12 mouse cellular contexts compared by ENCODE assay signal in genomic region chr13:38025874-38026273, GRCm38 (mm10). TPM values are rescaled to one million over a fixed set of nuclear protein-coding genes. Genes with fewer than 3 reads are reported as not detected.
DNase-seq lines count a peak whose midpoint lies in the region; ATAC-seq and TF ChIP-seq lines count a peak whose summit lies in the region.
"Had no signal": no experiment of that assay in that cellular context is flagged by ENCODE, and none has a peak within 500 bp of the region (broad histone marks: within the 10 kb centered on the region; RNA-seq: fewer than 3 reads in every experiment).

No protein-coding gene starts in this region.

- H3K4me1 ChIP-seq in kidney, postnatal 0 days (replicated peaks; ENCODE audit: insufficient read depth, low read length): no peaks in the 10 kb centered on the region
- H3K4me1 ChIP-seq in E14TG2a.4 (replicated peaks; ENCODE audit: low read depth, low read length): peaks cover 11% of the 10 kb centered on the region; the same call in 1 of the 2 replicates
- H3K4me1 ChIP-seq in embryonic fibroblast, embryonic 13.5 days (ENCODE audit: control insufficient read depth, insufficient read depth, low read length): no peaks in the 10 kb centered on the region
- H3K4me1 ChIP-seq: embryonic facial prominence, embryonic 12.5 days; neural tube, embryonic 15.5 days had no signal

- H3K27me3 ChIP-seq in kidney, postnatal 0 days (ENCODE audit: insufficient read depth, low read length): no peaks in the 10 kb centered on the region
- peaks cover 7% of the 10 kb centered on the region for H3K27me3 ChIP-seq in E14TG2a.4 (ENCODE audit: insufficient read depth, low read length)
- H3K27me3 ChIP-seq: embryonic facial prominence, embryonic 12.5 days; neural tube, embryonic 15.5 days had no signal

- no peak overlapping the region for H3K9ac ChIP-seq in kidney, postnatal 0 days (ENCODE audit: low read depth, low read length)
- H3K9ac ChIP-seq: embryonic facial prominence, embryonic 12.5 days; neural tube, embryonic 15.5 days had no signal

- no peak for DNase-seq in kidney, postnatal 0 days (ENCODE audit: low spot score)
- no peak for DNase-seq in kidney, adult 18-20 months
- DNase-seq in A20 (ENCODE audit: low read depth, low spot score): peak; percentile 63
- no peak for DNase-seq in adrenal gland, postnatal 4 days (ENCODE audit: low spot score in 2 of 2)
- no peak for DNase-seq in c-Kit-positive CD71-positive TER-119-positive erythroid progenitor cells, embryonic 14.5 days (ENCODE audit: low spot score)
- DNase-seq: layer of hippocampus, adult 9-11 months; midbrain, embryonic 14.5 days had no signal

- no peaks in the 10 kb centered on the region for H3K36me3 ChIP-seq in kidney, postnatal 0 days (ENCODE audit: insufficient read depth, low read length)
- no peaks in the 10 kb centered on the region for H3K36me3 ChIP-seq in E14TG2a.4 (ENCODE audit: insufficient read depth, low read length)
- H3K36me3 ChIP-seq: embryonic facial prominence, embryonic 12.5 days; neural tube, embryonic 15.5 days had no signal

- no peak overlapping the region for H3K4me2 ChIP-seq in kidney, postnatal 0 days (ENCODE audit: low read length)
- H3K4me2 ChIP-seq: embryonic facial prominence, embryonic 12.5 days; neural tube, embryonic 15.5 days had no signal

- peak; percentile 18; the same call in 1 of the 2 replicates for TF ChIP-seq CTCF in kidney, postnatal 0 days (IDR thresholded peaks at IDR 0.05; ENCODE audit: low read depth)
- peak; percentile 53 for TF ChIP-seq CTCF in E14TG2a.4 (conservative IDR thresholded peaks at IDR 0.05; ENCODE audit: low read length)
- 0 out of 2 replicates have a peak, but pooled peaks have one; percentile 10 for TF ChIP-seq CTCF in embryonic fibroblast, embryonic 13.5 days (IDR thresholded peaks at IDR 0.05; ENCODE audit: borderline replicate concordance, insufficient read depth, low read length)

- H3K9me3 ChIP-seq in kidney, postnatal 0 days (replicated peaks; ENCODE audit: low read length): no peaks in the 10 kb centered on the region
- H3K9me3 ChIP-seq in E14TG2a.4 (ENCODE audit: low read length): 0 out of 2 replicates have a peak, but pooled peaks cover 3% of the 10 kb centered on the region
- H3K9me3 ChIP-seq: embryonic facial prominence, embryonic 12.5 days; neural tube, embryonic 15.5 days had no signal

- no peak overlapping the region for H3K27ac ChIP-seq in kidney, postnatal 0 days
- H3K27ac ChIP-seq in embryonic fibroblast, embryonic 13.5 days (ENCODE audit: insufficient read depth, low read length): no peak overlapping the region
- H3K27ac ChIP-seq: embryonic facial prominence, embryonic 12.5 days; neural tube, embryonic 15.5 days had no signal

- 45% methylated on average over 4 of the region's 4 CpGs for WGBS in kidney, postnatal 0 days

- ATAC-seq in kidney, postnatal 0 days (replicated peaks; ENCODE audit: low FRiP score, low read depth): no peak
- no peak for ATAC-seq in erythroid progenitor cell, adult 5-6 weeks (replicated peaks; ENCODE audit: low FRiP score, poor library complexity, severe bottlenecking)

- TF ChIP-seq POLR2A in embryonic fibroblast, embryonic 13.5 days (IDR thresholded peaks at IDR 0.05; ENCODE audit: low read depth, low read length): no peak

- H3K4me3 ChIP-seq in kidney, postnatal 0 days (replicated peaks; ENCODE audit: low read depth, low read length): no peak overlapping the region
- H3K4me3 ChIP-seq in E14TG2a.4 (replicated peaks; ENCODE audit: low read length): no peak overlapping the region
- H3K4me3 ChIP-seq in embryonic fibroblast, embryonic 13.5 days (ENCODE audit: insufficient read depth, low read length): no peak overlapping the region
- H3K4me3 ChIP-seq: embryonic facial prominence, embryonic 12.5 days; neural tube, embryonic 15.5 days had no signal

RNA-seq across cellular contexts. Expression of gene Riok1, which starts 10.9 kb away (rescaled TPM):
- polyA plus RNA-seq in kidney, postnatal 0 days (2015; fragmentation: Nextera tagmentation; extraction: Ambion mirVana): 39.7 and 40.0 TPM in 2 replicates
- 48.6 and 56.8 TPM in 2 replicates for polyA plus RNA-seq in embryonic fibroblast, embryonic 13.5 days (2011; ENCODE audit: insufficient read length, low read depth, missing spikeins)
- 37.8 and 71.7 TPM in 2 replicates for total RNA-seq in erythroid progenitor cell, adult 5-6 weeks (2015; ENCODE audit: low replicate concordance)
- 78.0 and 78.3 TPM in 2 replicates for total RNA-seq in erythroid progenitor cell, adult 5-6 weeks (2017; ENCODE audit: low replicate concordance)
- 10 to 100 TPM; 47.8 to 52.6 TPM for total RNA-seq in adrenal gland, postnatal 4 days (2021)

RNA-seq across cellular contexts. Expression of gene Cage1, which starts 11.0 kb away (rescaled TPM):
- 2.0 and 2.1 TPM in 2 replicates for polyA plus RNA-seq in kidney, postnatal 0 days (2015; fragmentation: Nextera tagmentation; extraction: Ambion mirVana)
- 1.1 and 1.4 TPM in 2 replicates for polyA plus RNA-seq in embryonic fibroblast, embryonic 13.5 days (2011; ENCODE audit: insufficient read length, low read depth, missing spikeins)
- total RNA-seq in erythroid progenitor cell, adult 5-6 weeks (2015; ENCODE audit: low replicate concordance): not detected in 2 replicates
- 1.5 TPM in 1 of 2 replicates, not detected in the other for total RNA-seq in erythroid progenitor cell, adult 5-6 weeks (2017; ENCODE audit: low replicate concordance)
- 10 to 100 TPM; 12.4 to 13.0 TPM for total RNA-seq in adrenal gland, postnatal 4 days (2021)

RNA-seq across cellular contexts. Expression of gene Ssr1, which starts 31.9 kb away (rescaled TPM):
- 116 and 128 TPM in 2 replicates for polyA plus RNA-seq in kidney, postnatal 0 days (2015; fragmentation: Nextera tagmentation; extraction: Ambion mirVana)
- 280 and 311 TPM in 2 replicates for polyA plus RNA-seq in embryonic fibroblast, embryonic 13.5 days (2011; ENCODE audit: insufficient read length, low read depth, missing spikeins)
- 76.0 and 76.3 TPM in 2 replicates for total RNA-seq in erythroid progenitor cell, adult 5-6 weeks (2015; ENCODE audit: low replicate concordance)
- 66.6 and 69.7 TPM in 2 replicates for total RNA-seq in erythroid progenitor cell, adult 5-6 weeks (2017; ENCODE audit: low replicate concordance)
- total RNA-seq in adrenal gland, postnatal 4 days (2021): 100 to 1,000 TPM; 160 to 167 TPM

Comparison
In these comparisons a context has a peak if more than half of its experiments do, and no peak if none do; other contexts are left out.
1. RNA of gene Cage1, which starts 11.0 kb away (total RNA-seq): 12.4 to 13.0 TPM in adrenal gland, postnatal 4 days; 1.5 TPM in erythroid progenitor cell, adult 5-6 weeks; every median in the first group is over 4 times any median in the second.
2. Peak in every context shown above with its lines, with median percentiles within 50 percentile points of each other: CTCF ChIP-seq.